Mouse (Mus musculus) liver, embryonic 14.5 days (tissue): Measurements from ENCODE around the gene Tbcel.

ENCODE experiments used
- CTCF ChIP-seq: IDR thresholded peaks from 2 replicates; pipeline ENCODE4 v1.5.1; 2016; ENCODE audit warnings: antibody characterized with exemption, low read depth, control low read depth
- EP300 ChIP-seq: IDR thresholded peaks from 2 replicates; pipeline ENCODE4 v1.6.1; 2016; ENCODE audit warnings: antibody characterized with exemption, low read depth

GRCm38 (mm10) chr9:42533491-42533890, 25.9 kb upstream of the Tbcel start:
- TF ChIP-seq CTCF (no peak), EP300 (no peak)
